Mouse (Mus musculus) liver, embryonic 14.5 days (tissue): Measurements from ENCODE around the gene Nufip1.

Experiments used
- CTCF ChIP-seq: IDR thresholded peaks from 2 replicates; pipeline ENCODE4 v1.5.1; 2016; ENCODE audit warnings: antibody characterized with exemption, low read depth, control low read depth
- EP300 ChIP-seq: IDR thresholded peaks from 2 replicates; pipeline ENCODE4 v1.6.1; 2016; ENCODE audit warnings: antibody characterized with exemption, low read depth

- no peak for TF ChIP-seq CTCF
- no peak for TF ChIP-seq EP300
Observed at GRCm38 (mm10) chr14:76097815-76098214, 12.9 kb upstream of the Nufip1 start.
